Mouse (Mus musculus): ENCODE results near the gene Camta1. TPM values are rescaled to one million over a fixed set of nuclear protein-coding genes. Genes with fewer than 3 reads are reported as not detected.

Camta1 gene
- polyA plus RNA-seq, 2 experiments: 7.3 to 32.8 TPM

- TF ChIP-seq EP300 (IDR thresholded peaks at IDR 0.05; ENCODE audit: low read depth) (no peak), CTCF (IDR thresholded peaks at IDR 0.05; ENCODE audit: low read depth) (no peak)
- no peak overlapping the region for H3K4me3 ChIP-seq (ENCODE audit: insufficient read depth in 1 of 2, low read depth in 2 of 2, low read length in 2 of 2)
- H3K9ac ChIP-seq (replicated peaks): no peak overlapping the region
- no peaks in the 10 kb centered on the region for H3K36me3 ChIP-seq (replicated peaks; ENCODE audit: control insufficient read depth, insufficient read depth, low read depth)
- H3K4me2 ChIP-seq (ENCODE audit: low read depth): no peak overlapping the region
- H3K4me1 ChIP-seq (replicated peaks; ENCODE audit: control insufficient read depth in 2 of 2, insufficient read depth in 2 of 2, low read length in 1 of 2): no peaks in the 10 kb centered on the region
- WGBS (ENCODE audit: insufficient replicate concordance): 69% methylated on average over 14 of the region's 14 CpGs
- no peaks in the 10 kb centered on the region for H3K27me3 ChIP-seq (ENCODE audit: control insufficient read depth, insufficient read depth, low read length)
- H3K9me3 ChIP-seq (ENCODE audit: control insufficient read depth, low read length): no peaks in the 10 kb centered on the region
- ATAC-seq (ENCODE audit: insufficient read depth) (no peak), DNase-seq (ENCODE audit: low read depth in 3 of 3, low spot score in 3 of 3) (no peak)
- no peak overlapping the region for H3K27ac ChIP-seq
Measured at GRCm38 (mm10) chr4:151619541-151620016, 242.1 kb downstream of the Camta1 start.

DNA sequence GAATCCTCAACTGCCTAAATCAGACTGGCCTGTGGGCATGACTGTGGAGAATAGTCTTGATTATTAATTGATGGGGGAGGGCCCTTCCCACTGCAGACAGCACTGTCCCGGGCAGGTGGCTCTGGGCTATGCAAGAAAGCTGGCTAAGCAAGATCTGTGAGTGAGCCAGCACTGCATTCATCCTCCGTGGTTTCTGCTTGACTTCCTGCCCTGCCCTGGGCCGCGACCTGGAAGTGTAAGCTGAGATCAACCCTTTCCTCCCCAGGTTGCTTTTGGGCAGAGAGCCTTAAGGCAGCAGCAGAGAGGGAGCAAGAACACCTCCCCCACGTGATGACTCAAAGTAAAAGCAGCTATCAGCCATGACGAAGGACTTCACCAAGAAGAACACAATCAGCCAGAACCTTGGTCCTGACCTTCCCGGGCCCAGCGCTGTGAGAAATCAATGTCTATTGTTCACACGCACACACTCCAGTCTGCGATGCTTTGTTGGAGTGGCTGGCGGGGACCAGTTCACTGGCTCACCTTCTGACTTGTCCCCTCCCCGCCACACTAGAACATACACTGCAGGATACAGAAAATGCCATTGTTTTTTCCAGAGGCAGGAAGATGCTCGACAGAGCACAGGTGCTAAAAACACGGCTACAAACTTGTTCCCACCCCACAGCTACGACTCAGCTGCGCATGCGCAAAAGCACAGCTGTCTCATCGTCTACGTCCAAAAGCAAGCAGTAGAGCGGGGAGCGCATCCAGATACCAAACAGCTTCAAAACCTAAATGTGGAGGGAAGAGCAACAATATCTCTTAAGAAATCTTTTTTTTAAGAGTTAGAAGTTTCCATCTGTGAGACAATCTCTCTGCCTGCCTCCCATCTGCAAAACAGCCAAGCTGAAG is 243.0 kb downstream of the Camta1 start:
- Histone ChIP-seq H3K4me2 (ENCODE audit: low read depth) (no peak overlapping the region), H3K36me3 (replicated peaks; ENCODE audit: control insufficient read depth, insufficient read depth, low read depth) (no peaks in the 10 kb centered on the region), H3K9me3 (ENCODE audit: control insufficient read depth, low read length) (no peaks in the 10 kb centered on the region; the same call in 1 of the 2 replicates), H3K27me3 (ENCODE audit: control insufficient read depth, insufficient read depth, low read length) (no peaks in the 10 kb centered on the region), H3K9ac (replicated peaks) (no peak overlapping the region), H3K27ac (no peak overlapping the region), H3K4me1 (replicated peaks; ENCODE audit: control insufficient read depth in 2 of 2, insufficient read depth in 2 of 2, low read length in 1 of 2) (no peaks in the 10 kb centered on the region), H3K4me3 (ENCODE audit: insufficient read depth in 1 of 2, low read depth in 2 of 2, low read length in 2 of 2) (no peak overlapping the region)
- ATAC-seq (ENCODE audit: insufficient read depth) (no peak), DNase-seq (ENCODE audit: low read depth in 3 of 3, low spot score in 3 of 3) (no peak)
- WGBS (ENCODE audit: insufficient replicate concordance): 43% methylated on average over 21 of the region's 21 CpGs
- no peak for TF ChIP-seq EP300 (IDR thresholded peaks at IDR 0.05; ENCODE audit: low read depth)
- no peak for TF ChIP-seq CTCF (IDR thresholded peaks at IDR 0.05; ENCODE audit: low read depth)

DNA sequence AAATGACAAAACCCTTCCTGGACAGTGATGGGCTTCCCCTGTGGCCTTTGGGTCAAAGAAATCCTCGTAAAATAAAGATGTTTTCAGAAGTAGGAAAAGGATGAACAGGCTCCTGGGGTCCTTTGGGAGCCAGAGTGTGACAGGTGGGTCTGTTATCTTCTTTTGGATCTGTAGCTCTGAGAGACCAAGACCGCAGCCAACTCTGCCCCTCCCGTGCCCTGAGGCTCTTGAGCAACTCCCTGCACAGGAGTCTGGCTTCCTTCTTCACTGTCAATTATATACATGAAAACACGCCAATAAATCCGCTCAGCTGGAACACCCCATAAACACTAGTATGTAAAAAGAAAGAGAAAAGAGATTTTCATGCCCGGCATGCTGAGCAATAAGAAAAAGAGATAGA is 250.1 kb downstream of the Camta1 start:
- H3K4me3 ChIP-seq (ENCODE audit: insufficient read depth in 1 of 2, low read depth in 2 of 2, low read length in 2 of 2): no peak overlapping the region
- ATAC-seq (ENCODE audit: insufficient read depth) (no peak), DNase-seq (ENCODE audit: low read depth in 3 of 3, low spot score in 3 of 3) (no peak)
- TF ChIP-seq EP300 (IDR thresholded peaks at IDR 0.05; ENCODE audit: low read depth) (no peak), CTCF (IDR thresholded peaks at IDR 0.05; ENCODE audit: low read depth) (no peak)
- 51% methylated on average over 6 of the region's 6 CpGs for WGBS (ENCODE audit: insufficient replicate concordance)
- H3K4me2 ChIP-seq (ENCODE audit: low read depth): no peak overlapping the region
- no peak overlapping the region for H3K27ac ChIP-seq
- H3K36me3 ChIP-seq (replicated peaks; ENCODE audit: control insufficient read depth, insufficient read depth, low read depth): no peaks in the 10 kb centered on the region
- H3K4me1 ChIP-seq (replicated peaks; ENCODE audit: control insufficient read depth in 2 of 2, insufficient read depth in 2 of 2, low read length in 1 of 2): no peaks in the 10 kb centered on the region
- no peaks in the 10 kb centered on the region; the same call in 1 of the 2 replicates for H3K9me3 ChIP-seq (ENCODE audit: control insufficient read depth, low read length)
- no peak overlapping the region for H3K9ac ChIP-seq (replicated peaks)
- H3K27me3 ChIP-seq (ENCODE audit: control insufficient read depth, insufficient read depth, low read length): no peaks in the 10 kb centered on the region

GRCm38 (mm10) chr4:151610266-151610665 is 251.4 kb downstream of the Camta1 start:
- ATAC-seq (ENCODE audit: insufficient read depth) (no peak), DNase-seq (ENCODE audit: low read depth in 3 of 3, low spot score in 3 of 3) (no peak)
- no peak overlapping the region for H3K27ac ChIP-seq
- 13% methylated on average over 8 of the region's 8 CpGs for WGBS (ENCODE audit: insufficient replicate concordance)
- H3K36me3 ChIP-seq (replicated peaks; ENCODE audit: control insufficient read depth, insufficient read depth, low read depth): no peaks in the 10 kb centered on the region
- H3K4me1 ChIP-seq (replicated peaks; ENCODE audit: control insufficient read depth in 2 of 2, insufficient read depth in 2 of 2, low read length in 1 of 2): no peaks in the 10 kb centered on the region
- no peaks in the 10 kb centered on the region; the same call in 1 of the 2 replicates for H3K9me3 ChIP-seq (ENCODE audit: control insufficient read depth, low read length)
- TF ChIP-seq CTCF (IDR thresholded peaks at IDR 0.05; ENCODE audit: low read depth): peak; percentile 81
- TF ChIP-seq EP300 (IDR thresholded peaks at IDR 0.05; ENCODE audit: low read depth): no peak
- no peaks in the 10 kb centered on the region for H3K27me3 ChIP-seq (ENCODE audit: control insufficient read depth, insufficient read depth, low read length)
- no peak overlapping the region for H3K4me2 ChIP-seq (ENCODE audit: low read depth)
- no peak overlapping the region for H3K4me3 ChIP-seq (ENCODE audit: insufficient read depth in 1 of 2, low read depth in 2 of 2, low read length in 2 of 2)
- H3K9ac ChIP-seq (replicated peaks): no peak overlapping the region

- H3K9ac ChIP-seq (replicated peaks): no peak overlapping the region
- ATAC-seq (ENCODE audit: insufficient read depth) (no peak), DNase-seq (ENCODE audit: low read depth in 3 of 3, low spot score in 3 of 3) (no peak)
- H3K27ac ChIP-seq: no peak overlapping the region
- WGBS (ENCODE audit: insufficient replicate concordance): 27% methylated on average over 6 of the region's 6 CpGs
- no peaks in the 10 kb centered on the region for H3K4me1 ChIP-seq (replicated peaks; ENCODE audit: control insufficient read depth in 2 of 2, insufficient read depth in 2 of 2, low read length in 1 of 2)
- no peaks in the 10 kb centered on the region for H3K27me3 ChIP-seq (ENCODE audit: control insufficient read depth, insufficient read depth, low read length)
- H3K4me3 ChIP-seq (ENCODE audit: insufficient read depth in 1 of 2, low read depth in 2 of 2, low read length in 2 of 2): no peak overlapping the region
- H3K9me3 ChIP-seq (ENCODE audit: control insufficient read depth, low read length): no peaks in the 10 kb centered on the region
- no peak overlapping the region for H3K4me2 ChIP-seq (ENCODE audit: low read depth)
- TF ChIP-seq CTCF (IDR thresholded peaks at IDR 0.05; ENCODE audit: low read depth) (no peak), EP300 (IDR thresholded peaks at IDR 0.05; ENCODE audit: low read depth) (no peak)
- no peaks in the 10 kb centered on the region for H3K36me3 ChIP-seq (replicated peaks; ENCODE audit: control insufficient read depth, insufficient read depth, low read depth)
Measured at GRCm38 (mm10) chr4:151604907-151605306, 256.8 kb downstream of the Camta1 start.
